Mouse (Mus musculus) thymus, adult 2 months (tissue): ENCODE results near the gene Cdh15.

Source experiments
- CTCF ChIP-seq: fragments of 200-500 bp; IDR thresholded peaks from 2 replicates; pipeline ENCODE4 v1.5.1; 2012; ENCODE audit warnings: mild to moderate bottlenecking, control low read depth, low read length, moderate library complexity, borderline replicate concordance; ENCODE audit not compliant: control insufficient read depth, poor library complexity, insufficient read depth; ENCODE audit errors: extremely low read depth
- POLR2A ChIP-seq: fragments of 200-500 bp; IDR thresholded peaks from 2 replicates; pipeline ENCODE4 v1.6.1; 2012; ENCODE audit warnings: mild to moderate bottlenecking, low read length, control low read depth, moderate library complexity; ENCODE audit not compliant: control insufficient read depth, poor library complexity, insufficient read depth; ENCODE audit errors: extremely low read depth

DNA sequence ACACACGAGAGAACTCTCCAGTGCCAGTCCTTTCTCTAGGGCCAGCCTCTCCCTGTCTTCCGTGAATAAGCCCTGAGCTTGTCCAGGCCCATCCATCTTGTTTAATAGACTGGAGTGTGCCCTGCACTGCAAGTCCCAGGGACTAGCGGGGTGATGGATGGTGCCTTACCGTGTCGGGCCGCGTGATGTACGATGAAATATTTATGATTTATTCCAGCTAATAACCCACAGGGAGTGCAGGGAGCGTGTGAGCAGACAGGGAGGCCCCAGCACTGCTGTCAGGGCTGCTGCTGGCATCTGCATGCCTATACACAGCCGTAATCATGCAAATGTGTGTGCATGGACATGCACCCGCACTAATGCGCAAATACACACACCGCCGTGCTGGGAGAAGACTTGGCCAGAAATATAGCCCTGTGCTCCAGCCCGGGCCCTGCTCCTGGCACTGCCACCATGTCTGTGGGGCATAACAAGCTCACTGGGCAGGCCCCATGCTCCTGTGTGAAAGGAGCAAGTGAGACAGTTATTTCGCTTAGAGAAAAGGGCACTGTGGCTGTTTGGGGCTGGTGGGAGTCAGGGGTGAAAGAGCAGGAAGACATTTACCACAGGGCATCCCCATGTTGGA is 35.8 kb upstream of the Cdh15 start:
- TF ChIP-seq CTCF (no peak), POLR2A (no peak)
